Mouse (Mus musculus): ENCODE measurements around the gene Arhgef17.

The Arhgef17 gene

DNA sequence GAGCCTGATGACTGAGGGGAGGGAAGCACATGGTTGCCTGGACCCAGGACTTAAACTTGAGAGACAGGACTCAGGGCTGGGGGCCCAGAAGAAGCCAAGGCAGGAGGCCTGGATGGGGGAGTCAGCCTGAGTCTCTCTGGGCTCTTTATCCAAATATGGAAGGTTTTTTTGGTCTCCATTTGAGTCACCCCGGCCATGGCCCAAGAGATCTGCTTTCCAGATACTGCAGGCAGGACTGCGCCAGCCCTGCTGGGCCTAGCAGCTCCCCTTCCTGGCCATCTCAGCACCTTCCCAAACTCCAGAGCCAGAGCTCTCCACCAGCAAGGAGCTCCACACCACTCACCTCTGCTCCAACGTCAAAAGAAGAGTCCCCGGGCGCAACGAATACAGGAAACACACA, 15.4 kb downstream of the Arhgef17 start:
- DNase-seq (ENCODE audit: low read depth, low spot score) = no peak

DNA sequence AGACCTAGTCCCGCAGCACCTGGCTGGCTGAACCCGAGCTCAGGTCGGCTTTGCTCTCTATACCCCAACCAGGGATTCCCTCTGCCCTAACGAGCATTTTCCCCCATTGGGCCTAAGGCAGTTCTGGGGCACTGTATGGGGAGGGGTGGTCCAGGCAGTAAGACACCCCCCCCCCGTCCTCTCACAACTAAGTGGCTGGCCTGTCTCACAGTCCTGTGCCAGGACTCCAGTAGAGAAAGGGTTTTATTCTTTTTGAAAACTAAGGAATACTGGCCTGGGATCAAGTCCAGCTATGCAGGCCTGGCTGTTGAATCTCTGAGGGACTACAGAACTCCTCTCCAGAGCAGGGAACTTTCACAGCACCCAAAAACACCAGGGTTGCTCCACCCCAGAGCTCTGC, 16.7 kb downstream of the Arhgef17 start:
- DNase-seq (ENCODE audit: low read depth, low spot score) = no peak

DNA sequence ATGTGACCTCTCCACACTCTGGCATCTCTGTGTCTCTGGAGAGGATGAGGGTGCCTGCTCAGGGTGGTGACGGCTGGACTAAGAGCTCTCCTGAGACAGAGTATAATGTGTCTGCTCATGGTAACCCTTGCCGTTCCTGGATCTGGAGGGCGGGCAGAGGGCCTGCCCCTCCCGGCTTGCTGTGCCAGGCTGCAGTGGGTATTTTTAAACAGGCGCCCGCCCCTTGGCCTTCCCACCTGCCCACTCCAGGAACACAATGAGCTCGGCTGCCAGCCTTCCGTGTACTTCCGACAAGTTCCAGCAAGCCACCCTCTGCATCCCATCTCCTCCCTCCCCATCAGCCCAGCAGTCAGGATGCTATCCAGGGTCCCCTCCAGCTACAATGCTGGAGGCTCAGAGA, 20.1 kb downstream of the Arhgef17 start:
- DNase-seq (ENCODE audit: low read depth, low spot score) = no peak

DNA sequence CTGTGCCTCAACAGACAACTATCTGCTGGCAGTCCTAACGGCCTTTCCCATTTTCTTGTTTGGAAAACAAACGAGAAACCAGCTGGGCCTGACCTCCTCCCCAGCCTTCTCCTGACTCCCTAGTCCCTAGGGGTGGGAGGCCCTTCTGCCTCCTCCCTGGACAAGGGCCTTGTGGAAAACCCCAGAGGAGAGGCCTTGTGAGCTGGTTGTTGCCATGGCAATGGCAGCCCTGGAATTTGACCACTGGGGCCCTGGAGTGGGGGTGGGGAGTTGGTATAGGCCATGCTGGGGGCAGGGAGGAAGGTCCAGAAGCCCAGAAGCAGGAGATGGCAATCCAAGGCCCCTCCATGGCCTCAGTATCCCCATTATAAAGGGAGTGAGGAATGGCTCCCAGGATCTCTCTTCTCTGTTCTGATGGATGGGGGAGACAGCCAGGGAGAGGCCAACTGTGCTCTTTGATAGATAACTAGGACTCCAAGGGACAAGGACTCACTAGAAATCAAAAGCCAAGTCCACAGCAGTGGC, 20.6 kb downstream of the Arhgef17 start:
- no peak for DNase-seq (ENCODE audit: low read depth, low spot score)

DNA sequence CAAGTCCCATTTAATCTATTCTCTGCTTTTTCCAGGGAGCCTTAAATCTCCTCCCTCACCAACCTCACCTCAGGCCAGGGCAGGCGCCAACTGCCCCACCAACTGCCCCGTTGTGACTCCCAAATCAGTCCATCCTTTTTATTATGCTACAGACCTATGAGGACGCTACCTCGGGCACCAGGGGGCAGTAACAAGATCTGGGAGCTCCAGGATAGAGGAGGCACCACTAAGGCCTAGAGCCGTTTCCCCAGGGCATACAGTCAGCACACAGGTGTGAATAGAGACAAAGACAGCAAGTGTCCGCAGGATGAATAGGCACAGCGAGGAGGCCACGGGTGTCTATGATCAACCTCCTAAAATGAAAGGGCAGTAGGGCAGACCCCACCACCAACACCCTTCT, 23.3 kb downstream of the Arhgef17 start:
- peak; percentile 42 for DNase-seq (ENCODE audit: low read depth, low spot score)

DNA sequence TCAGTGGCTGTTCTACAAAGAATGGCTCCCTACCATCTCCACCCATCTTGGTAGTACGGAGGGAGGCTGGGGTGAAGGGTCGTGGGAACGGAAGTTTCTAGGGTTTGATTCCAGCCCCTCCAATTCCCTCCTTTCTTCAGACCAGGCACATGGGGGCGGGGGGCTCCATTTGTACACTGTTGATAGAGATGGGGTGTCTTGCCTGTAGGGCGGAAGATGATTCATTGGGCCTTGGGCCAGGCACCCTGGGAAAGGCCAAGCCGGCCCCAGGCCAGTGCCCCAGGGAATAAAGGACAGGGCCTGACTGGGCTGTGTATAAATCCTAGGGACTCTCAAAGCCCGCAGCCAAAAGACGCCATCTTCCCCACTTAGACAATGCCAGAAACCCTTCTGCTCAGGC, 23.8 kb downstream of the Arhgef17 start:
- DNase-seq (ENCODE audit: low read depth, low spot score) = no peak

DNA sequence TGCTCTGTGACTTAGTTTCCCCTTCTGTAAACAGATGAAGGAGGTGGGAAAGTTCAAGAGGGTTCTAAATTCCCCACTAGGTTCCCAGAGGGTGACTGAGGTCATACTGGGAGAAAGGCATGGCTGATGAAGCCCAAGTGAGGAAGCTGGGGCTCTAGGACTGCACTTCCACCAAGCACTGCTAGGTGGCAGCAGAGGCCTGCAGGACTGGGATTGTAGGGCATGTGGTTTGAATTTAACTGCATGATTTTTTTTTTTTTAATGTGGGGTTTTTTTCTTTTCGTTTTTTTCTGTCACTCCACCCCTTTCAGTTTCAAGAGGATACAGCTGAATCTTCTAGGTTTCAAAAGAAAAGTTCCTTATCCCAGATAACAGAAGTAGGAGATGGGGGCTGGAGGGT, 24.7 kb downstream of the Arhgef17 start:
- peak; percentile 87 for DNase-seq (ENCODE audit: low read depth, low spot score)

DNA sequence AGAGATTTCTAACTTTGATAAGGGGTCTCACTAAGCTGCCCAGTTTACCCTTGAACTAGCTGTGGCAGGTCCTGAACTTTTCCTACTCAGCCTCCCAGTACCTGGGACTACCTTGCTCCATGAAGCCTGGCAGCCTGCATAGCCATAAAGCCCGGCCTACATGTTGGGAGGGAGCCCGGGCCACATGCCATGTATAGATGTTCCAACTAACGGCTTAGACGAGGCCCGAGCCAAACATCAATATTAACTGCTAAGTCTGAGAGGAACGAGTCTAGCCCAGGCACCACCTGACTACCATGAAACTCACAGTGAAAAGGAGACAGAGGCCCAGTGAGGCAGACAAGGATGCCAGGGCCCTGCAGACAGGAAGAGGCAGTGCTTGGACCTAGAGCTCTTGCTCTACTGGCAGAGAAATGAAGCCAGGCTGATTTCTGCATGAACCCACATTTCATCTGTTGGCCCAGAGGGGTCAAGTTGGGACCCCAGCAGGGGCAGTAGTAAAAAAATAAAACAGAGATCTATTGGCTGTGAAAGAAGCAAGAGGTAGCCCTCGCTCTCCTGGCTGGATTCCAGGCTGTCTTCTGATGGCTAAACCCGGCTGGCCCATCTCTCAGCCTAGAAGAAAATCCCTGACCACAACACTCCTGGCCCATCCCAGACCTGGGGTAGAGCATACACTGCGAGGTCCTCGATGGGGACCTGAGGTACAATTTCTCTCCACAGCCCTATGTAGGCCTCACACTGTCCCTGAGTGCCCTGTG, 25.7 kb downstream of the Arhgef17 start:
- DNase-seq (ENCODE audit: low read depth, low spot score) = no peak

DNA sequence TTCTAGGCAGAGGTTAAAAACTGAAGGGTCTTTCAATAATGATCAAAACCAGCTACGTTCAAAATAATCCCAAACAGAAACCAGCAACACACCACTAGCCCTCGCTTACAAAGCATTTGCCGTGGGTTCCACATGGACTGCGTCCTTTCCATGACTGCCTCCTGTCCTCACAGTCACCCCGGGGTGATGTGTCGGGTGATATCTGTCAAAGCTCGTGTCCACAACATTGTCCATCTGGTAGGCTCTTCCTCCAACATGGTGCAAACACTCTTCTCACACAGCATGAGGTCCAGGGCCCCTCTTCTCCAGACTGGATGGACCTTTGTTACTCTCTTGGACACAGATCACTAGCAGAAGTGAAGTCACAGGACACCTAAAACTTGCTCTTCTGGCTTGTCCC, 26.9 kb downstream of the Arhgef17 start:
- DNase-seq (ENCODE audit: low read depth, low spot score) = no peak

DNA sequence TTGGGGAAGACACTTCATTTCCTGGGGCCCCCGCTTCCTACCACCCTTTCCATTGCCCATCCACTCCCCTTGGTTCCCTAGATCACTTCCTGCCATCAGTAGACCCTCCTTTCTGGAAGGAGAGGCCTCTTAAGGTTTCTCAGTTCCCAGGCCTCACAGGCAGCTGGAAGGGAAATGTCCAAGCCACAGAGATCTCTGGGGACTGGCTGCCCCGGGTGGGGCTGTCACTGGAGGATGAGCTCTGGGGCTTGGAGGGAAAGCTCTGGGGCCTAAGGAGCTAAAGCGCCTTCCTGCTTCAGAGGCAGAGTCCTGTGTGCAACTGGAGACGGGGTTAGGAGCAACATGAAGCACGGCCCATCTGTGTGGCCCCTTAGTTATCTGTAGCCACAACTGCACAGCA, 27.3 kb downstream of the Arhgef17 start:
- DNase-seq (ENCODE audit: low read depth, low spot score) = no peak

DNA sequence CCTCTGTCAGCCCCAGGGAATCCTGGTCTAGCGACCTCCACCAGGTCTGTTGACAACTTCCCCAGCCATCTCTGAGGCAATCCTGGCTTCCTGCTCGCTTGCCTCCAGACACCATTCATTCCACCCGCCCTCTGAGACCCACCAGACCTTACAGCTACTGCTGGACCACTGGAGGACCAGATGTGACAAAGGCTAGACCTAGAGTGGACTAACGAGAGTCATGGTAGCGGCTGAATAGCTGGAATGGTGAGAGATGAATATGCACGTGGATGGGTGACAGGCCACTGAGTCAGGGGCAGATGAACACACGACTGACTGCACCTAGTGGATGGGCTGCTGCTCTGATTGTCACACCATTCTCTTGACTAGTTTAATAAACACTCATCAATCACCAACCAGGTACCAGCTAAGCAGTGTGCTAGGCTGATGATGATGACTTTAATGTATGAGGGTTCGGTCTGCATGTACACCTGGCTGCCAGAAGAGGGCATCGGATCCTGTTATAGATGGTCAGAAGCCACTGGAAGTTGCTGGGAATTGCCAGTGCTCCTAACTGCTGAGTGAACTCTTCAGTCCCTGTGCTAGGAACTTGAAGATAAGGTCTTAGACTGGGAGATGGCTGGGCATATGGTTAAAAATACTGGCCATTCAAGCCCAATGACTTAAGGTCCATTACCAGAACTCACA, 29.3 kb downstream of the Arhgef17 start:
- peak; percentile 39 for DNase-seq (ENCODE audit: low read depth, low spot score)

DNA sequence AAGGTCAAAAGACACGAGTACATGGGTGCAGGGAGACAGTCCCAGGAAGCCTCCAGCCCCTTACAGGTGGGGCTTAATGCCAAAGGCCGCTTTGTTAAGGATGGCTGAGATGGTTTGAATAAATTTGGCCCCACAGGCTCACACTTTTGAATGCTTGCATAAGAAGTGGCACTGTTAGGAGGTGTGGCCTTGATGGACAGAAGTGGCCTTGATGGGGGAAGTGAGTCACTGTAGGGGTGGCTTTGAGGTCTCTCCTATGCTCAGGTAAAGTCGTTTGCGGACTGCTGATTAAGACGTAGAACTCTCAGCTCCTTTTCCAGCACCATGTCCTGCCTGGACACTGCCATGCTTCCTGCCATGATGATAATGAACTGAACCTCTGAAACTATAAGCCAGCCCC, 34.1 kb downstream of the Arhgef17 start:
- no peak for DNase-seq (ENCODE audit: low read depth, low spot score)

DNA sequence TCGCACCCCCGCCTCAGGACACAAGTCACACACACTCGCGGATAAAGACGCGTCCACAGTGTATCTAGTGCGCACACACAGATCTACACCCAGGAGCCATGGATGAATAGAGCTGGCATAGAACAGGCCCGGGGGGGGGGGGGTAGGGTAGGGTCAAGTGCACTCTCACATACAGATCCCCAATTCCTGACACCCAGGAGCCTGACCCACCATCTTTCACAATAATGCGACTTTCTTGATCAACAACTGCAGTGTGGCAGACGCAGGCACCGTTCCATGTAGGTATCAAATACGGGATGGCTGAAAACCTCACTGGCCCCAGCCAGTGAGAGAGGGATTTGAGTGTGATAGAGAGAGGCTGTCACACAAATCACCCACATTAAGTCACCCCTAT, 37.1 kb downstream of the Arhgef17 start:
- DNase-seq (ENCODE audit: low read depth, low spot score) = no peak

DNA sequence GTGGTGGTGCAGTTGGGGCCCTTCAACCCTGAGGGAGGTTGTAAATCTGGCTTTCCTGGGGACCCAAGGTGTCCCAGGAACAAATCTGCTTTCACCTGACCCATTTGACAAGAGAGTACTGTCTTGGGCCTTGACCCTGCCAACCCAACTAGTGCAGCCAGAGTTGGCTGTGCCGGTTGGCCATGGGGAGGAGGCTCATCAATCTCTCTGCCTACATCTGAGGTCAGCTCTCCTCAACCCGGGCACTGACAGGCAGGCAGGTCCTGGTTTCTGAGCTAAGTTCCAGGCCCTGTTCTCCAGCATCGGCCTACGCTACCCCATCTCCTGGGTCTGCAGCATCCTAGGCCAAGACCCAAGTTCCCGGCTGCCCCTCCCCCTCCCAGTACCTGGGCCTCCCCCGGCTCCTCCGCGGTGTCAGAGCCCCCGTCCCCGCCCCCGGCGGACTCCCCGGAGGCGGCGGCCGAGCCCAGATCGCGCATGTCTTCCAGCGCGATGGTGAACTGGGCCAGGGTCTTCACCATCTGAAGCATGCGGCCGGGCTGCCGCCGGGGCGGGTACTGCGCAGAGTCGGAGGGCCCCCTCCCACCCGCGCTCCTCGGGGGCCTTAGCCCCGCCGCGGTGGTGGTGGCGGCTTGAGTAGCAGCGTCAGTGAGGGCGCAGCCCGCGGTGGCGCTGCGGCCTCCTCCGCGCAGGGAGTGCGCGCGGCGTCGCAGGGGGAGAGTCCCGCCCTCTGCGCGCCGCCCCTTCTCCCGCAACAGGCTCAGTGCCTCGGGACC, 37.7 kb downstream of the Arhgef17 start:
- DNase-seq (ENCODE audit: low read depth, low spot score) = peak; percentile 52

DNA sequence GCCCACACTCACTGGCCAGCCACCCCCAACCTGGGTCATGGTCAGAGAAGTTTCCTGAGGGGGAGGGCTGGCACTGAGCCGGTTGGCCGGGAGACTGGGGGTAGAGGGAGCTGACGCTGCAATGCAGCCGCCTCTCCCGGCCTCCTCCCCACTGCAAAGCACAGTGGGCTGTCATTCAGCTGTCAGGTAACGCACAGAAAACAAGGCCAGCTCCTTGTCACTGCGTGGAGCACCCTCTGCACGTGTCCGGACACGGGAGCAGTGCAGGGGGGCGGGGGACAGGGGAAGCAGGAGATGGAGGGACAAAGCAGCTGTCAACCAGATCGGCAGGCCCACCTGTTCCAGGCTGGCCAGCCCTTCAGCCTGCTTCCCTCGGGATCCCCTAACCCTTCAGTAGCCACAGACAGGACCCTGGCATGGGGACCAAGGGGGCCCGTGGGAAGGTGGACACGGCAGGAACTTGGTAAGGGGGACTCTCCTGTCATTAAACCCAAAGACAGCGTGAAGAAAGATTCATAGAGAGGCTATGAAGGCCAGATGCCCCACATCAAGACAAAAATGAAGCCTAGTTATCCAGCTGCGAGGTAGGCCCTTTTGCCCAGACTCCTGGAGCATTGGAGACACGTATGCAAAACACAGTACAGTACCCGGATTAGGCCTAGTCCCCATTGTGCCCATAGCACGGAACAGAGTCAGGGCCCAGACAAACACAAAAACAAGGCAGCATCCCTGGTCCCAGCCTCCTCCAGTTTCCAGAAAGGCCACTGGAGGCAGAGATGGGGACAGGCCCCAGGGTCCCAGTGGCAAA, 38.5 kb downstream of the Arhgef17 start:
- DNase-seq (ENCODE audit: low read depth, low spot score) = no peak

DNA sequence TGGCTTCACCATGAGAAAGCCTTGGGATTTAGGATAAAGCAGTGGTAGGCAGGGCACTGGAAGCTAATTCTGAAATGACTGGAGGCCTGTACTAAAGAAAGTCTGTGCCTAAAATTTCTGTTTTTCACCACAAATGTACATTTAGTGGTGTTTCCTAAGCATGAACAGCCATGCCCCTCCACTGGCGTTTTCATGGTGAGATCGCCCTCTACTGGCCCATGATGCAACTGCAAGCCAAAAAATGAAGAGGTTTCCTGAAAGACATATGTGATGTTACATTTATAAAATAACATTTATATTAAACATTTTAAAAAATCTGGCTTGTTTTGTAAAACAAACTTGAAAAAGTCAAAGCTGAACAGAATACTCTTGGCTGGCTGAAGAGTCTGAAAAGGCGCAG, 45.4 kb downstream of the Arhgef17 start:
- peak; percentile 76 for DNase-seq (ENCODE audit: low read depth, low spot score)

DNA sequence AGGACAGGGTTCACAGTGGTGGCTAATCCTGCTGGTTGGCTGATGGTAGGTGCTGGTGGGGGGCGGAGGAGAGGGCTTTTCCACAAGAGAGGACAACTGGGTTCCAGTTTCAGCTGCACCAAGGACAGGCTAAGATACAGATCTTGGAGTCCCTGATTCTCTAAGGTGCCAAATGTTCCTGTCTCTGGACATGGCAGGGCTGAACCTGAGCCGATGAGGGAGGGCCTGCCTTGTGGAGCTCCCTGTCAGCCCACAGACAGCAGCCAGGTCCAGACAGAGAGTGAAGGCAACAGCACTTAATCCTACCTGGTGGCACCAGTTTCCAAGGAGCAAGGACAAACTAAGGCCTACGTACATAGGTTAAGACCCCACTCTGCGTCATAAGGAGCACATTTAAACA, 47.4 kb downstream of the Arhgef17 start:
- DNase-seq (ENCODE audit: low read depth, low spot score) = no peak

DNA sequence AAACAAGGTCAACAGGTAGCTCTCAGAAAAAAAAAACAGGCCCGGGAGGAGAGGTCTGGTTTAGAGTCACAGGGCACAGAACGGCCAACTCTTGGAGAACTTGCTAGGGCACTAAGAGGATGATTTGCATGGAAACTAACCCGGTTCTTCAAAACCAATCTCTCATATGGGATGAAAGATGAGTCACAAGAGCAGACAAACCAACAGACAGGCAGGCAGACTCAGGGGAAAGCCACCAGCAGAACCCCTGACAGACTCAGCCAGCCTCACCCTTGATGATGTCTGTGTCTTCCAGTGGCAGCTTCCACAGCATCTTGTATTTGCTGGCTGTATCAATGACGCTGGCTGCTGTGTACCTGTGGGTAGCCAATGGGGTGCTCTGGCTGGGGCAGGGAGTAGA, 50.0 kb downstream of the Arhgef17 start:
- DNase-seq (ENCODE audit: low read depth, low spot score) = no peak

DNA sequence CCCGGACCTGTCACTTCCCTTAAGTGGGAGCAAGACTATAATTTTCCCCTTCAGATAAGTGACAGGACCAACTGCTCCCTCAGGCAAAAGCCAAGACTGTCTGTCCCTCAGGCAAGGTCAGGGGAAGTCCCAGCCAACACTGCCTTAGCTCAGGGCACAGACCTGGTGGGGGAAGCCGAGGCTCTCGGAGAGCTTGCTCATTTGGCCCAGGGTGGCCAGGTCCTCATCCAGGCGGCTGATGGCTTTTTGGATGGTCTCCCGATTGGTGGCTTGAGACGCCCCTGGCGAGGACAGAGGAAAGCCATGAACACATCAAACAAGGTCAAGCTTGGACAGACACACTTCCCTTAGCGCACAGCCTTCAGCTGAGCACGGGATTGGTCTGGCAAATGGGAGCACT, 50.4 kb downstream of the Arhgef17 start:
- no peak for DNase-seq (ENCODE audit: low read depth, low spot score)

DNA sequence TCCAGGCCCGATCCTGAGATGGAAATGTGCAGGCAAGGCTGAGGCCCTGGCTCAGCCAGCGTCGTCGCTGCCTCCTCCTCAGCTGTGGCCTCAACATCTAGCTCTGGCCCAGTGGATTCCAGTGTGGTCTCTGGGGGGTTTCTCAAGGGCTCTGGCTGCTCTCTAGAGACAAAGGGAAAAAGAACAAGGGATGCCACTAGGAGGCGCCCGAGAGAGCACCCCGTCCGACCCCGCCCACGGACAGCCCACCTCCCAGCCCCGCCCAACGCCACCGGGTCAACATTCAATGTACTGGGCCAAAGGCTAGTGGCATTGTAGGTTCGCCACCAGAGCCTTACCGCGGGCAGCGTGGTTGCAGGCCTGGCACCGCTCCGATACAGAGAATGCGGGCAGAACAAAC, 52.3 kb downstream of the Arhgef17 start:
- peak; percentile 81 for DNase-seq (ENCODE audit: low read depth, low spot score)

DNA sequence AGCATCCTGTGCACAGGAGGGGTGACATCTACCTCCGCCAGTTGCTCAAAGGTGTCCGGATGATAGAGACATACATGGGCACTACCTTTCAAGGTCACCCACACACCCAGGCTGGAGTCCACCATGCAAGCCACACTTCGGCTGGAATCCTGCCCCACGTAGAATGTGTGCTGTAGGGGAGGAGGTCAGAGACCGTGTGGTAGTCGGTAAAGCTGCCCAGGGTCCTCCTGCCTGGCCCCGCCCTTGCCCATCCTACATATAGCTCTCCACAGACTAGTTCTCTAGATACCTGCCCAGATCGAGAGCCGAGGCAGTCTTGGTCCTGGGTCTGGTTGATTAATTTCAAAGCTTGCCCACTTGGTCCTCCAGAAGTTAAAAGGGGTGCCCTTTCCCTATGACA, 55.1 kb downstream of the Arhgef17 start:
- no peak for DNase-seq (ENCODE audit: low read depth, low spot score)

DNA sequence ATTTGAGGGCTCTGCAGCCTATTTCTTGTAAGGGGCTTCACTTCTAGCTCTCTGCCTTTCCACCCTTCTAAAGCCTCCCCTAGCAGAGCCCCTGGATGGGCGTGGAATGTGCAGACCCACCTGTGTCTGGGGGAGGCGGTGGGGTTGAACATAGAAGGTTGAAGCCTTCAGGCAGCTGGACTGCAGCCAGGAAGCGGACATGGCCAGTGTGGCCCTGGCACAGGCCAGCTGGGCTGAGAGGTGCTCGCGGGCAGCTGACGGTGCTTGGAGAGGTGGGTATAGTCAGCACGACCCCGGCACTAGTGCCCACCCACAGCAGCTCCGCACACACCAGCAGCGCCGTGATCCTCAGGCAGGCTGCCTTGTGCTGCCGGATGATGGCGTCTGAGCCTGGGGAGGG, 55.6 kb downstream of the Arhgef17 start:
- no peak for DNase-seq (ENCODE audit: low read depth, low spot score)

Data from CD4-positive, CD25-positive, alpha-beta regulatory T cell, adult 2 months (primary cell).